Mouse (Mus musculus): Measurements from ENCODE around the gene Ajap1. TPM values are rescaled to one million over a fixed set of nuclear protein-coding genes. Genes with fewer than 3 reads are reported as not detected.
A peak's percentile ranks its signal among the peaks of the same experiment; 100 is the strongest.

Gene Ajap1
- 6.7 and 8.6 TPM in 2 replicates for polyA plus RNA-seq (2015; fragmentation: Nextera tagmentation; extraction: Ambion mirVana)

DNA sequence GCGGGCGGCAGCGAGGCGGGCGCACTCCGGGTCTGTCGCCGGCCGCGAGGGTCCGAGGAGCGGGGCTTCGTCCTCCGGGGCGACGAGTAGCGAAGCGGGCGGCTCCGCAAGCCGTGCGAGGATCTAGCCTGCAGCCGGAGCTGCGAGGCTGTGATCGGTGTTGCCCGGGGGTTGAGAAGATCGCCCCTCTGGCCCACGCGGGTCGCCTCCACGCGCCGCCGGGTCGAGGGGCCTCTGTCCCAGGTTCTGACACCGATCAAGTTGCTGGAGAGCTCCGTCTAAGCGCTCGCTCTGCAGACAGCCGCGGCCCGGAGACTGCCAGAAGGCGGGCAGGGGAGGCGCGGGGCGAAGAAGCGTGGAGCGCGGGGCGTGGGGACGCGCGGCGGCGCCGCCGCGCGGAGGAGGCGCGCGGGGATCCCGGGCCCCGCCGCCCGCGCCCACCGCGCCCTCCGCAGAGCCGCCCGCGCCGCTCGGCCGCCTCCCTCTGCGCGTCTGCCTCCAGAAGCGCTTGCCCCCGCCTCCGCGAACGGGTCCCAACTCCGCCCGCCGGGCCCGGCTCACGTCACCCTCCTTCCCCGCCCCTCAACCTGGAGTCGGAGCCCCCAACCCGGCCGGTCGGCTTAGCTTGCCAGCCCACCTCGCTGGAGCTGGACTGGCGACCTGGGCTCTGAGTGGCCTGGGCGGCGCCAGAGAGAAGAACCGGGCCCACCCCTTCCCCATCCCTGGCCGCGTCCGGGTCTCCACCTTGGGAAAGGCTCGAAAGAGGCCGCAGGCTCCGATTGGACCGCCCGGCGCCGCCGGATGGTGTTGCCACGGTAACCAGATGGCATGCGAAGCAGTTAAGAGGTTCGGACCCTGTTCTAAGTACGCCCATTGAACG, at the start of gene Ajap1:
Gene Ajap1, minus strand, starts transcription at position 353 of the 880 bp plus-strand sequence.
- peaks cover 82% of the 10 kb centered on the region for H3K4me1 ChIP-seq (replicated peaks)
- peak; percentile 49 for ATAC-seq
- peak within 1 kb of the TSS; percentile 97 for H3K4me2 ChIP-seq (replicated peaks)
- H3K4me3 ChIP-seq (replicated peaks): peak within 1 kb of the TSS; percentile 72
- under 1% methylated on average over 80 of the region's 114 CpGs for WGBS
- H3K9me3 ChIP-seq: no peaks in the 10 kb centered on the region
- peaks cover 52% of the 10 kb centered on the region for H3K27me3 ChIP-seq
- H3K9ac ChIP-seq (replicated peaks): peak within 1 kb of the TSS; percentile 89
- no peaks in the 10 kb centered on the region for H3K36me3 ChIP-seq
- H3K27ac ChIP-seq: peak within 1 kb of the TSS; percentile 80

GRCm38 (mm10) chr4:153530536-153530935, 47.9 kb upstream of the Ajap1 start:
- Histone ChIP-seq H3K4me3 (replicated peaks) (no peak overlapping the region), H3K36me3 (no peaks in the 10 kb centered on the region), H3K9ac (replicated peaks) (no peak overlapping the region), H3K27ac (no peak overlapping the region), H3K27me3 (no peaks in the 10 kb centered on the region; the same call in 1 of the 2 replicates), H3K4me1 (replicated peaks) (no peaks in the 10 kb centered on the region), H3K9me3 (no peaks in the 10 kb centered on the region), H3K4me2 (replicated peaks) (no peak overlapping the region)
- ATAC-seq: no peak
- WGBS: 76% methylated on average over 14 of the region's 14 CpGs

GRCm38 (mm10) chr4:153521601-153522000, 39.0 kb upstream of the Ajap1 start:
- H3K9me3 ChIP-seq: no peaks in the 10 kb centered on the region
- H3K4me1 ChIP-seq (replicated peaks): no peaks in the 10 kb centered on the region
- no peak overlapping the region for H3K4me3 ChIP-seq (replicated peaks)
- no peak overlapping the region for H3K4me2 ChIP-seq (replicated peaks)
- no peaks in the 10 kb centered on the region for H3K27me3 ChIP-seq
- WGBS: 11% methylated on average over 1 of the region's 1 CpGs
- H3K27ac ChIP-seq: no peak overlapping the region
- H3K9ac ChIP-seq (replicated peaks): no peak overlapping the region
- no peak for ATAC-seq
- H3K36me3 ChIP-seq: no peaks in the 10 kb centered on the region

DNA sequence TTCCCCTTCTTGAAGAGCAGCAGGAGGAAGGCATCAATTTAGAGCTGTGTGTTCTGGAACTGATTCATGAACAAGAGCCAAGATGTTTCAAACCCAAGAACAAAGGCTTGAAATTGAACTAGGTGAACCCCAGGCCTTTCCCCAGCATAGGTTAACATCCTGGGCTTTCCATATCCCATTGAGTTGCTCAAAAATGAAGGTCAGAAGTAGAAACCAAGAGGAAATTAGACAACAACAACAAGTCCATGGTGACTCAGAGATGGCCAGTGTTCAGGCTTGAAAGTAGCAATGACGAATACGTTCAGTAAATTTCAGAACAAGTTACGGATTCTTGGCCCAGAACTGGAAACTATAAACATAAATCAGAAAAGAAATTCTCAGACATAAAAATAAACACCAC, 37.3 kb upstream of the Ajap1 start:
- peaks cover 11% of the 10 kb centered on the region for H3K4me1 ChIP-seq (replicated peaks)
- H3K4me3 ChIP-seq (replicated peaks): no peak overlapping the region
- no peaks in the 10 kb centered on the region for H3K9me3 ChIP-seq
- no peaks in the 10 kb centered on the region for H3K27me3 ChIP-seq
- ATAC-seq: no peak
- H3K9ac ChIP-seq (replicated peaks): no peak overlapping the region
- 95% methylated on average over 3 of the region's 3 CpGs for WGBS
- no peaks in the 10 kb centered on the region for H3K36me3 ChIP-seq
- H3K4me2 ChIP-seq (replicated peaks): no peak overlapping the region
- no peak overlapping the region for H3K27ac ChIP-seq

DNA sequence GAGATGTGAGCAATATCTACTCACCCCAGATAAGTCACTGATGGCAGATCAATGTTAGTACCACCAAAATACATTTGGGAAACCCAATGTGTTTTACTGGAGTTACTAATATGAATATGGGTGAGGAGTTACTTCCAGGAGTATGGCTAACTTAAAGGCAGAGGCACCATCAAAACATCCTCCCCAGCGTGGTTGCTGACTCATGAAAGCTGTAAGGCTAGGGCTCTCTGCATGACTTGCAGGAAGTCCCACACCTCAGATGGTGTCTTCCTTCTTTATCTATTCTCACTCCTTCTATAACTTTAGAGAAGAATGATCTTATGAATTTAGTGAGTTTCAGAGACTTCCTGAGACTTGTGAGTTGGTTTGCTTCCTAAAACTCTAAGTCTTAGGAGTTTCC, 36.7 kb upstream of the Ajap1 start:
- Histone ChIP-seq H3K4me3 (replicated peaks) (no peak overlapping the region), H3K27ac (no peak overlapping the region), H3K27me3 (no peaks in the 10 kb centered on the region), H3K36me3 (no peaks in the 10 kb centered on the region), H3K9ac (replicated peaks) (no peak overlapping the region), H3K4me1 (replicated peaks) (peaks cover 11% of the 10 kb centered on the region), H3K9me3 (no peaks in the 10 kb centered on the region), H3K4me2 (replicated peaks) (no peak overlapping the region)
- no peak for ATAC-seq
- 86% methylated on average over 1 of the region's 1 CpGs for WGBS

- no peak overlapping the region for H3K4me3 ChIP-seq (replicated peaks)
- H3K9me3 ChIP-seq: no peaks in the 10 kb centered on the region
- ATAC-seq: no peak
- peaks cover 11% of the 10 kb centered on the region for H3K4me1 ChIP-seq (replicated peaks)
- 46% methylated on average over 10 of the region's 10 CpGs for WGBS
- H3K36me3 ChIP-seq: no peaks in the 10 kb centered on the region
- H3K9ac ChIP-seq (replicated peaks): no peak overlapping the region
- H3K27ac ChIP-seq: no peak overlapping the region
- H3K27me3 ChIP-seq: no peaks in the 10 kb centered on the region
- no peak overlapping the region for H3K4me2 ChIP-seq (replicated peaks)
These were observed 33.2 kb upstream of the Ajap1 start for GRCm38 (mm10) chr4:153515786-153516185.

DNA sequence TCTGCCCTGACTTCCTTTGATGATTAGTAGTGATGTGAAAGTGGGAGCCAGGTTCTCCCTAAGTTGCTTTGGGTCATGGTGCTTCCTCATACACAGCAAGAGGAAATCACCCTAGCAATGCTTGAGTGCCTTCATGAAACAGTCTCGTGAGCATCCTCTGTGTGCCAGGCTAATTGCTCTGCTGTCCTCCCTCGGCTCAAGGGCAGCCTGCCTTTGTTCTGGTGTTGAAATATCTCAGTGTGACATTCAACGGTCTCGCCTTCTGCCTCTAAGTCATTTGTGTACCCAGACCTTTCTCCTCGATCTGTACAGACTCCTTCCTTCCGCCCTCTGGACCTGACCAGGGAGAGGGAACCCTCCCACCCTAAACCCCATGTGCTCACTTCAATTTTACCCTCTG, 31.5 kb upstream of the Ajap1 start:
- ATAC-seq: no peak
- Histone ChIP-seq H3K36me3 (no peaks in the 10 kb centered on the region), H3K4me3 (replicated peaks) (no peak overlapping the region), H3K9me3 (no peaks in the 10 kb centered on the region), H3K27me3 (no peaks in the 10 kb centered on the region), H3K4me2 (replicated peaks) (no peak overlapping the region), H3K4me1 (replicated peaks) (peaks cover 11% of the 10 kb centered on the region), H3K27ac (no peak overlapping the region), H3K9ac (replicated peaks) (no peak overlapping the region)
- 71% methylated on average over 6 of the region's 6 CpGs for WGBS

DNA sequence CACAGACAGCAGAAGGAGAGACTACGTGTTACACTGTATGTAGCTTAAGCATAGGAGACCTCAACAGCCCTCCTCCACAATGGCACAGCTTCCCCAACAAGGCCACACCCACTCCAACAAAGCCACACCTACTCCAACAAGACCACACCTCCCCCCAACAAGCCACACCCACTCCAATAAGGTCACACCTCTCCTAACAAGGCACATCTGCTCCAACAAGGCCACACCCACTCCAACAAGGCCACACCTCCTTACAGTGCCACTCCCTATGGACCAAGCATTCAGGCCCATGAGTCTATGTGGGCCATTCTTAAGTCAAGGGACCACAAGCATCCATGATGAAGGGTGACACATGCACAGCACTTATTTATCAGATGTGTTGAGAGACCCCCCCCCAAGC, 28.9 kb upstream of the Ajap1 start:
- Histone ChIP-seq H3K9me3 (no peaks in the 10 kb centered on the region), H3K4me3 (replicated peaks) (no peak overlapping the region), H3K36me3 (no peaks in the 10 kb centered on the region), H3K27ac (no peak overlapping the region), H3K9ac (replicated peaks) (no peak overlapping the region), H3K27me3 (no peaks in the 10 kb centered on the region), H3K4me1 (replicated peaks) (peaks cover 11% of the 10 kb centered on the region), H3K4me2 (replicated peaks) (no peak overlapping the region)
- 86% methylated on average over 1 of the region's 1 CpGs for WGBS
- no peak for ATAC-seq

- H3K27me3 ChIP-seq: no peaks in the 10 kb centered on the region
- no peaks in the 10 kb centered on the region for H3K4me1 ChIP-seq (replicated peaks)
- ATAC-seq: no peak
- no peak overlapping the region for H3K27ac ChIP-seq
- H3K4me3 ChIP-seq (replicated peaks): no peak overlapping the region
- H3K36me3 ChIP-seq: no peaks in the 10 kb centered on the region
- H3K9me3 ChIP-seq: no peaks in the 10 kb centered on the region
- no peak overlapping the region for H3K9ac ChIP-seq (replicated peaks)
- WGBS: 89% methylated on average over 7 of the region's 7 CpGs
- no peak overlapping the region for H3K4me2 ChIP-seq (replicated peaks)
These were observed 19.3 kb upstream of the Ajap1 start for GRCm38 (mm10) chr4:153501936-153502335.

- 47% methylated on average over 9 of the region's 9 CpGs for WGBS
- no peak overlapping the region for H3K4me3 ChIP-seq (replicated peaks)
- no peak overlapping the region for H3K4me2 ChIP-seq (replicated peaks)
- H3K9ac ChIP-seq (replicated peaks): no peak overlapping the region
- no peaks in the 10 kb centered on the region for H3K36me3 ChIP-seq
- no peaks in the 10 kb centered on the region for H3K27me3 ChIP-seq
- no peaks in the 10 kb centered on the region for H3K9me3 ChIP-seq
- peak overlapping the region; percentile 35; the same call in 1 of the 2 replicates for H3K27ac ChIP-seq
- H3K4me1 ChIP-seq (replicated peaks): peaks cover 17% of the 10 kb centered on the region
- ATAC-seq: peak; percentile 65
These were observed 9.8 kb upstream of the Ajap1 start for GRCm38 (mm10) chr4:153492444-153492843.

GRCm38 (mm10) chr4:153489116-153489515, 6.5 kb upstream of the Ajap1 start:
- WGBS: 73% methylated on average over 8 of the region's 8 CpGs

GRCm38 (mm10) chr4:153485913-153486312, 3.3 kb upstream of the Ajap1 start:
- Histone ChIP-seq H3K4me3 (replicated peaks) (no peak overlapping the region), H3K9me3 (no peaks in the 10 kb centered on the region), H3K27me3 (peaks cover 41% of the 10 kb centered on the region; the same call in 1 of the 2 replicates), H3K4me2 (replicated peaks) (no peak overlapping the region), H3K9ac (replicated peaks) (no peak overlapping the region), H3K27ac (no peak overlapping the region), H3K36me3 (no peaks in the 10 kb centered on the region), H3K4me1 (replicated peaks) (peaks cover 55% of the 10 kb centered on the region)
- ATAC-seq: no peak
- 31% methylated on average over 4 of the region's 4 CpGs for WGBS

More at GRCm38 (mm10) chr4:153489116-153489515, 6.5 kb upstream of the Ajap1 start:
- H3K4me2 ChIP-seq (replicated peaks): no peak overlapping the region
- peaks cover 13% of the 10 kb centered on the region; the same call in 1 of the 2 replicates for H3K27me3 ChIP-seq
- no peak overlapping the region for H3K4me3 ChIP-seq (replicated peaks)
- no peaks in the 10 kb centered on the region for H3K9me3 ChIP-seq
- H3K36me3 ChIP-seq: no peaks in the 10 kb centered on the region
- no peak overlapping the region for H3K9ac ChIP-seq (replicated peaks)
- peaks cover 38% of the 10 kb centered on the region for H3K4me1 ChIP-seq (replicated peaks)
- no peak for ATAC-seq
- no peak overlapping the region for H3K27ac ChIP-seq
